Mouse (Mus musculus): ENCODE measurements around the gene Glrb. TPM values are rescaled to one million over a fixed set of nuclear protein-coding genes. Genes with fewer than 3 reads are reported as not detected.

Glrb gene
- 5.5 and 8.5 TPM in 2 replicates for polyA plus RNA-seq (2012; rRNA removed)

DNA sequence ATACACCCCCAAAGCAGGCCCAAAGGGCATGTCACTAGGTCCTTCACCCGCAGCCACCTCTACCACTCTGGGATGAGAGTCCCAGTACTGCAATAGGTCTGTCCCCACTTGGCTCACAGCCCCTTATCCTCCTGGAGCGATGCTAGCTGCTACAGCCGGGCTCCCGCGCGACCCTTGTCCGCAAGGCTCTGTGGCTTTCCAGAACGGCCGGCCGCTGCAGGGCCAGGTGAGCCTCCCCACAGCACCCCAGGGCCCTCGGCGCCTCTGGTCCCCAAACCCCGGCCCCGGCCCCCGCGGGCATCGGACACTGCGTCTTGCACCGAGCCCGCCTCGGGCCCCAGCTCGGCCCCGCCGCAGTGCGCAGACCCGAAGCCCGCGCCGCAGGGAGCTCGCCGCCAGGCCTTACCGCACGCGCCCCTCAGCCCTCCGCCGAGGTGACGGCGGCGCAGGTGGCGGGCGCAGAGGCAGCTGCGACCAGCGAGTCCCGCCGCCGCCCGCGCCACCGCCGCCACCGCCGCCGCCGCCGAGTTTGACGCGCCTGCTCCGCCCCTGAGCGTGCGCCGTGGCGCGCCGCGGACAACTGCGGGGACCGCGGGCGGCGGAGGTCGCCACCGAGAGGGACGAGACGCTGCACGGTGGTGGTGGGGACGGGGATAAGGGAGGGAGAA, at the start of gene Glrb:
TSS of gene Glrb (minus strand) at position 550 of the 668 bp plus-strand sequence.

DNA sequence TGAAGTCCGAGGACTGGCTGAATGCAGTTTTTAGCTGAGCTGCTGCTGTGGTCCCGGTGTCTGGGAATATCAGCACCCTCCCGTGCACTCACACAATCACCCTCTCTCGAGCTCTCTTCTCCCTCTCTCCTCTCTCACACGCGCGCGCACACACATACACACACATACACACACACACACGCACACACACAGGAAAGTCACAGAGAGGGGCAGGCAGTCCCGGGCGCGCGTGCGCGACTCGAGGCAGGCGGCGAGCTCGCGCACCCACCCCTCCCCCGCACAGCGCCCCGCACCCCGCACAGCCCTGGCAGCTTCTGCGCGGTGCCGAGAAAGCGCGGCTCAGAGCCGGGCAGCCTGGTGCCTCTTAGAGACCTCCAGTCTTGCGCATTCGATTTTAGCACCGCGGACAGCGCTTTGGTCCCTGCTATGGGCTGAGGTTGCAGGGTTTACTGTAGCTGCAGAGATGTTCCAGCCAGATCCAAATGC, 110.8 kb downstream of the Glrb start, which contains the start of gene Gria2:
TSS of gene Gria2 (minus strand) at position 240 of the 486 bp plus-strand sequence.

Other genes with a start within 250 kb of the Glrb start
- gene Gria2, start 110.8 kb downstream of the Glrb start, polyA plus RNA-seq (2012; rRNA removed) = 19.7 and 22.4 TPM in 2 replicates
- 7.5 and 24.2 TPM in 2 replicates for gene Pdgfc, start 122.8 kb upstream of the Glrb start, polyA plus RNA-seq (2012; rRNA removed)

Measured in central nervous system, embryonic 11.5 days (tissue).